In genomic region chr11:95291998-95292397, GRCm38 (mm10) we compare ENCODE assay signal across 25 mouse cellular contexts. TPM values are rescaled to one million over a fixed set of nuclear protein-coding genes. Genes with fewer than 3 reads are reported as not detected.
A peak's percentile ranks its signal among the peaks of the same experiment; 100 is the strongest.
DNase-seq lines count a peak whose midpoint lies in the region; ATAC-seq and TF ChIP-seq lines count a peak whose summit lies in the region.
"Had no signal": no experiment of that assay in that cellular context is flagged by ENCODE, and none has a peak within 500 bp of the region (broad histone marks: within the 10 kb centered on the region; RNA-seq: fewer than 3 reads in every experiment).

No protein-coding gene starts in this region.

- TF ChIP-seq CTCF in spleen, adult 2 months (IDR thresholded peaks at IDR 0.05; ENCODE audit: extremely low read depth, insufficient read depth, insufficient read length, insufficient replicate concordance): no peak
- no peak for TF ChIP-seq CTCF in midbrain, postnatal 0 days (IDR thresholded peaks at IDR 0.05)

- H3K36me3 ChIP-seq in spleen, adult 2 months (ENCODE audit: control insufficient read depth, insufficient read depth, low read length): peaks cover 22% of the 10 kb centered on the region
- H3K36me3 ChIP-seq in splenic B cell, adult 2 months (ENCODE audit: control insufficient read depth, insufficient read depth, low read length, poor library complexity, severe bottlenecking): peaks cover 9% of the 10 kb centered on the region
- peaks cover 47% of the 10 kb centered on the region for H3K36me3 ChIP-seq in midbrain, postnatal 0 days (ENCODE audit: insufficient read depth, low read length)

- peak; percentile 17 to 43 for DNase-seq in spleen, adult 2 months (ENCODE audit: low read depth in 1 of 2, low spot score in 2 of 2)
- DNase-seq in spleen, postnatal 4 days (ENCODE audit: low spot score in 2 of 2): no peak
- DNase-seq in MEL-GATA-1-ER (ENCODE audit: extremely low read depth, low read depth): peak; percentile 34
- DNase-seq in splenic B cell, adult 2 months (ENCODE audit: low read depth, low spot score): peak; percentile 70
- DNase-seq in right cerebral cortex, postnatal 36 days (ENCODE audit: low spot score in 2 of 2): no peak
- DNase-seq in midbrain, postnatal 0 days (ENCODE audit: low spot score): no peak
- DNase-seq: cerebellum, postnatal 10 days; heart, adult 11 months; kidney, adult 9 months; kidney, postnatal 25 days; lung, adult 2 months had no signal

- WGBS in spleen, adult 2 months: 25% methylated on average over 4 of the region's 4 CpGs
- WGBS in midbrain, postnatal 0 days: 85% methylated on average over 4 of the region's 4 CpGs

- ATAC-seq in hematopoietic stem cell, adult 5-6 weeks (replicated peaks in 1 of 2; ENCODE audit: insufficient read depth in 1 of 2, low FRiP score in 2 of 2, low TSS enrichment in 1 of 2, low read depth in 1 of 2, poor library complexity in 2 of 2, severe bottlenecking in 2 of 2): peak; percentile 68 to 71
- no peak for ATAC-seq in cerebellum, adult (ENCODE audit: insufficient number of reproducible peaks, low FRiP score, low TSS enrichment)
- no peak for ATAC-seq in midbrain, postnatal 0 days (ENCODE audit: low FRiP score)
- ATAC-seq: intestine, embryonic 15.5 days had no signal

- no peak for TF ChIP-seq POLR2A in spleen, adult 2 months (IDR thresholded peaks at IDR 0.05; ENCODE audit: low read depth, low read length)

- H3K9ac ChIP-seq in midbrain, postnatal 0 days (replicated peaks; ENCODE audit: low read length, poor library complexity, severe bottlenecking): no peak overlapping the region
- H3K9ac ChIP-seq: embryonic facial prominence, embryonic 15.5 days; heart, embryonic 13.5 days; hindbrain, embryonic 15.5 days; intestine, embryonic 15.5 days had no signal

- H3K4me3 ChIP-seq in spleen, adult 2 months (ENCODE audit: extremely low read depth, insufficient read depth, insufficient read length): no peak overlapping the region
- no peak overlapping the region for H3K4me3 ChIP-seq in midbrain, postnatal 0 days (ENCODE audit: low read depth, low read length)
- H3K4me3 ChIP-seq: embryonic facial prominence, embryonic 15.5 days; forebrain, embryonic 10.5 days; heart, embryonic 13.5 days; hindbrain, embryonic 15.5 days; intestine, embryonic 15.5 days; left cerebral cortex, adult 2 months; limb, embryonic 10.5 days had no signal

- H3K27me3 ChIP-seq in spleen, adult 2 months (ENCODE audit: control insufficient read depth, insufficient read depth, low read length): no peaks in the 10 kb centered on the region
- H3K27me3 ChIP-seq in splenic B cell, adult 2 months (ENCODE audit: control insufficient read depth, insufficient read depth, low read length, poor library complexity, severe bottlenecking): no peaks in the 10 kb centered on the region
- H3K27me3 ChIP-seq in midbrain, postnatal 0 days (ENCODE audit: insufficient read depth, low read length): no peaks in the 10 kb centered on the region
- H3K27me3 ChIP-seq: embryonic facial prominence, embryonic 15.5 days; heart, embryonic 13.5 days; hindbrain, embryonic 15.5 days; intestine, embryonic 15.5 days had no signal

- no peaks in the 10 kb centered on the region for H3K9me3 ChIP-seq in midbrain, postnatal 0 days (ENCODE audit: low read length)
- H3K9me3 ChIP-seq: embryonic facial prominence, embryonic 15.5 days; forebrain, embryonic 10.5 days; heart, embryonic 13.5 days; hindbrain, embryonic 15.5 days; intestine, embryonic 15.5 days; limb, embryonic 10.5 days had no signal

- H3K4me1 ChIP-seq in spleen, adult 2 months (ENCODE audit: control insufficient read depth, insufficient read depth, insufficient read length): peaks cover 15% of the 10 kb centered on the region
- no peaks in the 10 kb centered on the region for H3K4me1 ChIP-seq in midbrain, postnatal 0 days (ENCODE audit: insufficient read depth, low read length)
- H3K4me1 ChIP-seq: embryonic facial prominence, embryonic 15.5 days; forebrain, embryonic 10.5 days; heart, embryonic 13.5 days; hindbrain, embryonic 15.5 days; intestine, embryonic 15.5 days; limb, embryonic 10.5 days had no signal

- no peak overlapping the region for H3K4me2 ChIP-seq in midbrain, postnatal 0 days (ENCODE audit: low read depth, low read length, poor library complexity, severe bottlenecking)
- H3K4me2 ChIP-seq: embryonic facial prominence, embryonic 15.5 days; heart, embryonic 13.5 days; hindbrain, embryonic 15.5 days; intestine, embryonic 15.5 days had no signal

- H3K27ac ChIP-seq in spleen, adult 2 months (ENCODE audit: insufficient read depth, low read length): peak overlapping the region; percentile 84
- no peak overlapping the region for H3K27ac ChIP-seq in midbrain, postnatal 0 days (ENCODE audit: low read depth, low read length)
- H3K27ac ChIP-seq: embryonic facial prominence, embryonic 15.5 days; forebrain, embryonic 10.5 days; heart, embryonic 13.5 days; hindbrain, embryonic 15.5 days; intestine, embryonic 15.5 days; left cerebral cortex, adult 2 months; limb, embryonic 10.5 days had no signal

RNA-seq across cellular contexts. Expression of gene Kat7, which starts 18.0 kb away (rescaled TPM):
- 25.2 and 29.4 TPM in 2 replicates for polyA plus RNA-seq in spleen, adult 2 months (2012; rRNA removed)
- total RNA-seq in hematopoietic stem cell, adult 5-6 weeks (2017): 81.0 and 90.4 TPM in 2 replicates
- total RNA-seq in midbrain, postnatal 0 days (2014; rRNA removed): 72.5 and 113 TPM in 2 replicates
- polyA plus RNA-seq in midbrain, postnatal 0 days (2015; fragmentation: Nextera tagmentation; extraction: Ambion mirVana): 65.6 and 72.7 TPM in 2 replicates

RNA-seq across cellular contexts. Expression of gene Tac4, which starts 30.7 kb away (rescaled TPM):
- 0.40 and 0.44 TPM in 2 replicates for polyA plus RNA-seq in spleen, adult 2 months (2012; rRNA removed)
- total RNA-seq in hematopoietic stem cell, adult 5-6 weeks (2017): 0.56 TPM in 1 of 2 replicates, not detected in the other
- total RNA-seq in midbrain, postnatal 0 days (2014; rRNA removed): not detected in 2 replicates
- polyA plus RNA-seq in midbrain, postnatal 0 days (2015; fragmentation: Nextera tagmentation; extraction: Ambion mirVana): not detected in 2 replicates
- total RNA-seq: gastrocnemius, adult 8-10 months; heart, postnatal 25 days; layer of hippocampus, adult 8-10 months; left cerebral cortex, adult 2 months; liver, adult 2 months had no signal
- polyA plus RNA-seq: forebrain, embryonic 10.5 days; heart, embryonic 13.5 days; hindbrain, embryonic 15.5 days; intestine, embryonic 15.5 days; limb, embryonic 10.5 days; liver, adult 2 months; urinary bladder, adult 2 months had no signal

RNA-seq across cellular contexts. Expression of gene Fam117a, which starts 44.8 kb away (rescaled TPM):
- 123 and 142 TPM in 2 replicates for polyA plus RNA-seq in spleen, adult 2 months (2012; rRNA removed)
- total RNA-seq in hematopoietic stem cell, adult 5-6 weeks (2017): 84.4 and 149 TPM in 2 replicates
- total RNA-seq in midbrain, postnatal 0 days (2014; rRNA removed): 5.3 and 6.1 TPM in 2 replicates
- polyA plus RNA-seq in midbrain, postnatal 0 days (2015; fragmentation: Nextera tagmentation; extraction: Ambion mirVana): 1.1 and 1.6 TPM in 2 replicates

Comparison
In these comparisons a context has a peak if more than half of its experiments do, and no peak if none do; other contexts are left out.
1. DNase-seq: peak in spleen, adult 2 months (2 of 2), MEL-GATA-1-ER (single experiment) and splenic B cell, adult 2 months (single experiment); none in spleen, postnatal 4 days (0 of 2), right cerebral cortex, postnatal 36 days (0 of 2) and midbrain, postnatal 0 days (single experiment).
2. ATAC-seq: peak in hematopoietic stem cell, adult 5-6 weeks (2 of 2); none in cerebellum, adult (single experiment) and midbrain, postnatal 0 days (single experiment).
3. RNA of gene Fam117a, which starts 44.8 kb away (total RNA-seq): 84.4 to 149 TPM in hematopoietic stem cell, adult 5-6 weeks; 5.3 to 6.1 TPM in midbrain, postnatal 0 days; every median in the first group is over 10 times any median in the second.